Mouse (Mus musculus) embryonic facial prominence, embryonic 11.5 days (tissue): ENCODE measurements around the gene Banf1. TPM values are rescaled to one million over a fixed set of nuclear protein-coding genes. Genes with fewer than 3 reads are reported as not detected.
A peak's percentile ranks its signal among the peaks of the same experiment; 100 is the strongest.

Experiments
- ATAC-seq: fragments of 200-750 bp; cut with Nextera tagmentation; replicated peaks from 2 replicates; pipeline ENCODE4 v1.8.0; 2017; ENCODE audit warnings: low read depth; ENCODE audit not compliant: insufficient number of reproducible peaks, low FRiP score, low TSS enrichment
- DNase-seq: peaks from one replicate; pipeline ENCODE4 v3.0.0-alpha.2; 2015; ENCODE audit warnings: low spot score
- H3K27ac ChIP-seq: fragments of 300-500 bp; sonication (generic); replicated peaks from 2 replicates; pipeline ENCODE4 v1.5.1; 2014; ENCODE audit warnings: mild to moderate bottlenecking, low read depth, low read length, control low read depth
- H3K27me3 ChIP-seq: fragments of 300-500 bp; sonication (generic); 2 replicates; pipeline ENCODE4 v1.6.1; 2014; ENCODE audit warnings: mild to moderate bottlenecking, low read length, moderate library complexity, mixed read lengths; ENCODE audit not compliant: control insufficient read depth, insufficient read depth
- H3K36me3 ChIP-seq: fragments of 300-500 bp; sonication (generic); replicated peaks from 2 replicates; pipeline ENCODE4 v1.6.1; 2014; ENCODE audit warnings: low read depth, mild to moderate bottlenecking, low read length, moderate library complexity, mixed read lengths; ENCODE audit not compliant: control insufficient read depth, insufficient read depth
- H3K4me1 ChIP-seq: fragments of 300-500 bp; sonication (generic); 2 replicates; pipeline ENCODE4 v1.6.1; 2014; ENCODE audit warnings: low read length, mixed read lengths; ENCODE audit not compliant: control insufficient read depth, insufficient read depth
- H3K4me2 ChIP-seq: fragments of 300-500 bp; sonication (generic); 2 replicates; pipeline ENCODE4 v1.6.1; 2014; ENCODE audit warnings: low read depth, mild to moderate bottlenecking, control low read depth, low read length, moderate library complexity
- H3K4me3 ChIP-seq: fragments of 300-500 bp; sonication (generic); 2 replicates; pipeline ENCODE4 v1.5.1; 2014; ENCODE audit warnings: low read depth, low read length, control low read depth
- H3K9ac ChIP-seq: fragments of 300-500 bp; sonication (generic); replicated peaks from 2 replicates; pipeline ENCODE4 v1.6.1; 2014; ENCODE audit warnings: mild to moderate bottlenecking, control low read depth, low read length
- H3K9me3 ChIP-seq: fragments of 300-500 bp; sonication (generic); replicated peaks from 2 replicates; pipeline ENCODE4 v1.6.1; 2016; ENCODE audit warnings: mild to moderate bottlenecking, low read length, inconsistent platforms, mixed read lengths; ENCODE audit not compliant: control insufficient read depth
- WGBS: fragments of 180-500 bp; shearing (Covaris S2); extraction: QIAGEN DNeasy Blood & Tissue Kit; methylation state at CpG from one replicate; pipeline ENCODE4 v1.1.7; 2014; 5-methylcytosine and 5-hydroxymethylcytosine counted together
- polyA plus RNA-seq: library from polyadenylated mRNA; unstranded; fragments of >200 nt; fragmentation: Nextera tagmentation; extraction: Ambion mirVana; gene quantifications from 2 replicates; pipeline ENCODE4 v1.2.1, GENCODE M21; 2014

Gene Banf1
- polyA plus RNA-seq: 464 and 487 TPM in 2 replicates

DNA sequence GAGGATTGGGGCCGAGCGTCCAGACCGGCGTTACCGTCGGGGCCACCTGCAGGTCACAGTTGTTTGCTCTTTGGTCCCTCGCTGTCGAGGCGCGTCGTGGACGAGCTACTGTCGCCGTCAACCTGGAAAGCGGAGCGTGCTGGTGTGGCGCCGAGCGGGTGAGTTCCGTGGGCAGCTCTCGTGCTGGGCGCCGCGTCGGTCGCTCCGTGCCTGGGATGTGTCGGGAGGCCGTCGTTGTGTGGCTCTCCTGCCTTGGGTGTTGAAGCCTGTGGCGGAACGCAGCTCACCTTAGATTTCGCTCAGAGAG, at the start of gene Banf1:
Banf1 (minus strand) TSS at position 116 of the 307 bp plus-strand sequence.
- no peaks in the 10 kb centered on the region for H3K9me3 ChIP-seq
- 0 out of 2 replicates have a peak, but pooled peaks have one; percentile 1 for ATAC-seq
- H3K4me2 ChIP-seq: peak within 1 kb of the TSS; percentile 79
- DNase-seq: no peak
- peaks cover 21% of the 10 kb centered on the region for H3K36me3 ChIP-seq
- peak within 1 kb of the TSS; percentile 73 for H3K9ac ChIP-seq
- no peaks in the 10 kb centered on the region; the same call in none of the 2 replicates for H3K4me1 ChIP-seq
- WGBS: under 1% methylated on average over 33 of the region's 33 CpGs
- H3K27ac ChIP-seq: peak within 1 kb of the TSS; percentile 57
- no peaks in the 10 kb centered on the region for H3K27me3 ChIP-seq
- peak within 1 kb of the TSS; percentile 97 for H3K4me3 ChIP-seq

DNA sequence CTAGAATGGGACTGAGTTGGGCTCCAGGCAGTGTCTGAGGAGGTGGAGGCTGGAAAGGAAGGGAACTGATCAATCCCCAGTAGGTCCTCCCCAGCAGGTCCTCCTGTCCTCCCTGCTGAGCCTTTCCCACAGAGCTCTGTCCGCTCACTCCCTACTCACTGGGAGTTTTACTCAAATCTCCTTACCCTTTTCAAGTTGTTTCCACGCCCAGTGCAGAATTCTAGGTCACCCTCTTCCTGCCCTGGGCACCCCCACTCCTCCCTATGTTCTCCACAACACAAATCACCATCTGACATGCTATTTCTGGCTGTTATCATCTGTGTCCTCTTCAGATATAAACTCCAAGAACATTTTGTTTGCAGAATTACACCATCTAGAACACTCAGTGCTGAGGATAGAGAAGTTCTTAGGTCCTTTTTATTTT, 47.6 kb upstream of the Banf1 start:
- ATAC-seq (no peak), DNase-seq (no peak)
- 55% methylated on average over 2 of the region's 2 CpGs for WGBS
- no peaks in the 10 kb centered on the region for H3K27me3 ChIP-seq
- H3K4me2 ChIP-seq: no peak overlapping the region
- H3K36me3 ChIP-seq: no peaks in the 10 kb centered on the region
- H3K9ac ChIP-seq: no peak overlapping the region
- no peaks in the 10 kb centered on the region for H3K4me1 ChIP-seq
- no peaks in the 10 kb centered on the region for H3K9me3 ChIP-seq
- no peak overlapping the region for H3K27ac ChIP-seq
- no peak overlapping the region for H3K4me3 ChIP-seq

DNA sequence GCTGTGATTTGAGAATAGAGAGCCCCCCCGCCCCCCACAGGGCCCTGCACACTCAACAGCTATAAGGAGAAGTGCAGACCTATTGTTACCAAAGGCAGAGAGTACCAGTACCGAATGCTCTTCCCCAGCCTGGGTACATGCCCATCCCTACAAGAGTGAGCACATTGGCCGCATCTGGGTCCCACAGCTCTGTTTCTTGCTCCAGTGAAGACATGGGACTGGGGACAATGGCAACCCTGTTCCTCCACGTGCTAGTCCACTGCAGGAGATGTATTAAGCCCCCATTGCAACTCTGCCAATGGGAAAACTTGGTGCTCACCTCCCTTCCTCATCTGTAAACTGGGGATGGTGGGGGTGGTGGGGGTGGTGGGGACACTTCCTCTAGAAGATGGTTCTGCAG, 46.9 kb upstream of the Banf1 start:
- 80% methylated on average over 4 of the region's 4 CpGs for WGBS
- Histone ChIP-seq H3K27me3 (no peaks in the 10 kb centered on the region), H3K4me3 (no peak overlapping the region), H3K4me1 (no peaks in the 10 kb centered on the region), H3K9ac (no peak overlapping the region), H3K36me3 (no peaks in the 10 kb centered on the region), H3K27ac (no peak overlapping the region), H3K9me3 (no peaks in the 10 kb centered on the region), H3K4me2 (no peak overlapping the region)
- DNase-seq (no peak), ATAC-seq (no peak)

DNA sequence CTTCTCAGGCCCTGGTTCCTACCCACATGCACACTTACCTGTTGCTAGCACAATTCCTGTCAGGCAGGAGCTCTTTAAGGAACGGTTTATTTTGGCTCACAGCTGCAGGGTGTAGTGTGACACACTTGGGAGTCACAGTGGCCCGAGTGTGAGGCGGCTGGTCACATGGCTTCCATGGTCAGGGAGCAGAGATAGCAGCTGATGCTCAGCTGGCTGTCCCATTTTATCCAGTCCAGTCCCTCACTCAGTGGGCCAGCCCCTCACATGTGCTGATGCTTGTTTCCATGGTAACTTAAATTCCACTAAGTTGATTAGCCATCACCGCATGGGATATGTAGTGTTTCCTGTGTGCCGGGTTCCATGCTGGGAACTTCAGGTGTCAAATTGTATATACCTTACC, 45.0 kb upstream of the Banf1 start:
- H3K4me3 ChIP-seq: no peak overlapping the region
- H3K4me2 ChIP-seq: no peak overlapping the region
- no peaks in the 10 kb centered on the region for H3K27me3 ChIP-seq
- DNase-seq (no peak), ATAC-seq (no peak)
- no peaks in the 10 kb centered on the region for H3K4me1 ChIP-seq
- 58% methylated on average over 5 of the region's 5 CpGs for WGBS
- H3K9me3 ChIP-seq: no peaks in the 10 kb centered on the region
- H3K36me3 ChIP-seq: no peaks in the 10 kb centered on the region
- H3K9ac ChIP-seq: no peak overlapping the region
- H3K27ac ChIP-seq: no peak overlapping the region

DNA sequence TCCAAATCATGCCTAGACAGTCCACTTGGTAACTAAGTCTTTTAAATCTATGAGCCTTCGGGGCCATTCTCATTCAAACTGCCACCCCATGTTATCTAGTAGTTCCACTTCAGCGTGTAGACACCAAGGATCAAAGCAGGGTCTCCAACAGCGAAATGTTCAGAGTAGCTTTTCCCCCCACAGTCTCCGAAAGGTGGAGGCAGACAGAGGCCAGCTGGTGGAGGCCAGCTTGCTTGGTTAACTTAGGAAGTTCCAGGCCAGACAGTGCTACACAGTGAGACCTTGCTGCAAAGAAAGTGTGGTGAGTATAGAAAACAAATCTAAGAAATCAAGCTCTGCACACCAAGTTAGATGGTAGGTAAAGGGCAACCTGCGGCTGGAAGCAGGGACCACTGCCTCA, 43.7 kb upstream of the Banf1 start:
- Histone ChIP-seq H3K27ac (no peak overlapping the region), H3K9ac (no peak overlapping the region), H3K4me3 (no peak overlapping the region), H3K36me3 (no peaks in the 10 kb centered on the region), H3K9me3 (no peaks in the 10 kb centered on the region), H3K27me3 (no peaks in the 10 kb centered on the region), H3K4me2 (no peak overlapping the region), H3K4me1 (no peaks in the 10 kb centered on the region)
- ATAC-seq: no peak
- 84% methylated on average over 5 of the region's 5 CpGs for WGBS
- DNase-seq: no peak

DNA sequence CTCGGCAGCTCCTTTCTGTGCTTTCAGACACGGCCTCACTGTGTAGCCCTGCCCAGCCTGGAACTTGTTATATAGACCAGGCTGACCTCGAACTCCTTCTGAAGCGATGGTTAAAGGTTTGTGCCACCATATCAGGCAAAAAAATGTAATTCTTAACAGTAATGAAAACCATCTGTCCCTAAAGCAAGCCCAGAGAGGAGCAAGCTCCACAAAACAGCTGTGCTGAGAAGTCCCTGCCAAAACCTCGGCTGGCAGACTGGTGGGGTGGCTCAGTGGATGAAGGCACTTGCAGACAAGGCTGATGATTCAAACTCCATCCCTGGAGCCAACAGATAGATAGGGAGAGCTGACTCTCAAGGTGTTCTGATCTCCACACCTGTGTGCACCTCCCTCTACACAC, 42.1 kb upstream of the Banf1 start:
- no peak overlapping the region for H3K27ac ChIP-seq
- H3K36me3 ChIP-seq: no peaks in the 10 kb centered on the region
- peak; percentile 44 for DNase-seq
- no peak overlapping the region for H3K4me2 ChIP-seq
- ATAC-seq: no peak
- WGBS: 54% methylated on average over 5 of the region's 5 CpGs
- no peaks in the 10 kb centered on the region for H3K9me3 ChIP-seq
- no peak overlapping the region for H3K4me3 ChIP-seq
- H3K9ac ChIP-seq: no peak overlapping the region
- H3K27me3 ChIP-seq: no peaks in the 10 kb centered on the region
- no peaks in the 10 kb centered on the region for H3K4me1 ChIP-seq

DNA sequence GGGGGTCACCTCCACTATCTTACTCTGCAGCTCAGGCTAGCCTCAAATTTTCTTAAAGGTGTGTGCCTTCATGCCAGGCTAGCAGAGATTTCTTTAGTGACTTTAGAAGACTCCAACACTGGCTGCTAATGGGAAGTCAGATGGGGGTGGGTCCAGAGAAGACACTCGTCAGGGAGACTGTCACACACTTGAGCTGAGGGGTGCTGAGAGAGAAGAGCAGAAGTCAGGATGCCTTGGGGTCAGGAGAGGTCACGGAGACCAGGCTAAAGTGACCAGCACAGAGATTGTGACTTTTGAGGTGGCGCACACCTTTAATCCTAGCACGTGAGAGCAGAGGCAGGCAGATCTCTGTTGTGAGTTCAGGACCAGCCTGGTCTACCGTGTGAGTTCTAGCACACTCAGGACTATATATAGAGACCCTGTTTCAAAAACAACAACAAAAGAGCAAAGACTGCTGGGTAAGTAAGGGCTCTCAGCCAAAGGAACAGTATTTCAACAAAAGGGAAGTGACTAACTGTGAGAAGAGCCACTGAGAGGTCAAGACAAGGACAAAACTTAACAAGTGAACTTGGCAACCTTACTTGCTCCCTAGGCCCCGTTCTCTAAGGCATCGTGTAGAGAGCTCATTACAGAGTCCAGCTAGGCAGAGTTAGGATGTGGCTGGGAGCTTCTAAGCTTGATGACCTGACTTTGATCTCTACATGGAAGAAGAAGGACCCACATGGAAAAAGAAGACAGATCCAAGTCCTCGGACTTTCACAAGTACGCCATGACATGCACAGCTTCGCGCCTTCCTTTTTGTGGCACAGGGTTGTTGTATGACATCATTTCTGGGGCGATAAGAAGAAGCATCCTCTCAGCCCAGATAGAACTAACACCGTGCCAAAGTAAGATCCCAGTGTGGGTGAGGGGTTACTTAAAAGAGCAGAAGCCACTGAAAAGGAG, 41.4 kb upstream of the Banf1 start:
- Histone ChIP-seq H3K9ac (no peak overlapping the region), H3K4me1 (no peaks in the 10 kb centered on the region), H3K4me2 (peak overlapping the region; percentile 73; the same call in 1 of the 2 replicates), H3K27ac (no peak overlapping the region), H3K36me3 (no peaks in the 10 kb centered on the region), H3K4me3 (no peak overlapping the region), H3K9me3 (no peaks in the 10 kb centered on the region), H3K27me3 (no peaks in the 10 kb centered on the region)
- DNase-seq (no peak), ATAC-seq (no peak)
- WGBS: 91% methylated on average over 13 of the region's 13 CpGs

DNA sequence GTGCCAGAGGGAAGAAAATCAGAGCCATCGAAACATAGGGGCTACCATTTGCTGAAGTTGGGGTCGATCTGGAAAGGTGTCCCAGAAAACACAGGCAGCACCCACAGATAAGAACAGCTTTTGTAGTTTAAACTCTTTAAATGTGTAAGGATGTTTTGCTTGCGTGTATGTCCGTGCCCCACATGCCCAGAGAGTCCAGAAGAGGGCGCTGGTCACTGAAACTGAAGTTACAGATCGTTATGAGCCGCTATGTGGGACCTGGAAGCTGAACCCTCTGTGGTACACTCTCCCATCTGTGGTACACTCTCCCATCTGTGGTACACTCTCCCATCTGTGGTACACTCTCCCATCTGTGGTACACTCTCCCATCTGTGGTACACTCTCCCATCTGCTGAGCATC, 40.2 kb upstream of the Banf1 start:
- 20% methylated on average over 7 of the region's 7 CpGs for WGBS
- H3K36me3 ChIP-seq: no peaks in the 10 kb centered on the region
- peak overlapping the region; percentile 75 for H3K27ac ChIP-seq
- H3K4me1 ChIP-seq: no peaks in the 10 kb centered on the region
- no peaks in the 10 kb centered on the region for H3K27me3 ChIP-seq
- DNase-seq (peak; percentile 75), ATAC-seq (0 out of 2 replicates have a peak, but pooled peaks have one; percentile 24)
- H3K9me3 ChIP-seq: no peaks in the 10 kb centered on the region
- H3K4me3 ChIP-seq: peak overlapping the region; percentile 58
- peak overlapping the region; percentile 73 for H3K9ac ChIP-seq
- H3K4me2 ChIP-seq: peak overlapping the region; percentile 73
